Mouse (Mus musculus) T-helper 2 cell (primary cell): ENCODE data around the gene Mfap2.

Experiments used
- in situ Hi-C: fragments of 300-600 bp; cut with MboI, MseI; formaldehyde crosslinking; loops from one replicate; pipeline ENCODE4 v1.15.1; 2025; ENCODE audit warnings: high pct_unique_total_duplicates

Mfap2 gene

DNA sequence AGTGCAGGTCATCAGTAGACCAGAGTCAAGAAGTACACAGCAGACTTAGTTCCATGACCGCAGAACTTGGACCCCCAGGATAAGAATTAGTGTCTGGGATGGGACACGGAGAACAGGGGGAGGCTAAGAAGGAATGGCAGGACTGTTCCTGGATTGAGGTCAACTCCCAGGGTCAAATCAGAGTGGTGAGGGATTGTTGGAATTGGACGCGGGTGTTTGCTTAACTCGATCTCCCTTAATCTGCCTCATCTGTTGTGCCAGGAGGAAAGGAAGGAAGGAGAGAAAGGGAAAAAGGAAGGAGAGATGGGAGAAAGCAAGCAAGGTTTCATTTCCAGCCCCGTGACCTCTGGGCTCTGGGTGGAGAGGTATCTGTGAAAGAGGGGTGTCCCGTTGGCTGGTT lies at the start of gene Mfap2:
Gene Mfap2, plus strand, starts transcription at position 301 of the 400 bp plus-strand sequence.
- in situ Hi-C loops = loop anchor here (25.0 kb wide), 1 partner anchor 923 kb away; no protein-coding TSS in a partner anchor

DNA sequence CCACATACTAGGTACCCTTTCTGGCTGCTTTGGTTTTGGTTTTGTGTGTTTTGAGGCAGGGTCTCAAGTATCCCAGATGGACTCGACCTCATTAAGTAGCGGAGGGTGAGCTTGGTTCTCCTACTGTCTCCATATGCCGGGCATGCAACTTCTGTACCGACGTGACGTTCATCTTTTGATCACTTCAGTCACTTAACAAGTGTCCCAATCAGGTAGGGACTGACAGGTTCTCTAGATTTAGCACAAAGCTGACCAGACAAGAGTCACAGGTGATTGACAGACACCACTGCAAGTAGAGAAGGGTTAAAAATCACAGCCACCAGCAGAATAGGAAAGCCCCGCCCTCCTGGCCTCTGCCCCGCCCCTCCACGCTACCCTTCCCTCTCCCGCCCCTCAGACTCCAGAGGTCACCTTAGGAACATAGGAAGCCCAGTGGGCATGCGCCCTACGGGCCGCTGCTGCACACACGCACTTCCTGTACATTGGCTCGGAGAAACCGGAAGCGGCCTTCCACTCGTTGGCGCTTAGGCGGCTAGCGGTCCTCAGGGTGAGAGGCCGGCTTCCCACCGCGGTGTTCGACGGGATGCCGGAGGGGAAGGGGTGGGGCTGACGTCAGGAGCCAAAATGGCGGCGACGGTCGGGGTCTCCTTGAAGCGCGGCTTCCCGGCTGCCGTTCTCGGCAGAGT lies 49.3 kb upstream of the Mfap2 start, which contains the start of gene Sdhb:
Gene Sdhb, plus strand, starts transcription at position 423 of the 686 bp plus-strand sequence.
- in situ Hi-C loops = loop anchor here (5.0 kb wide), 2 partner anchors 101 to 139 kb away; partner anchors contain the start of gene Crocc

DNA sequence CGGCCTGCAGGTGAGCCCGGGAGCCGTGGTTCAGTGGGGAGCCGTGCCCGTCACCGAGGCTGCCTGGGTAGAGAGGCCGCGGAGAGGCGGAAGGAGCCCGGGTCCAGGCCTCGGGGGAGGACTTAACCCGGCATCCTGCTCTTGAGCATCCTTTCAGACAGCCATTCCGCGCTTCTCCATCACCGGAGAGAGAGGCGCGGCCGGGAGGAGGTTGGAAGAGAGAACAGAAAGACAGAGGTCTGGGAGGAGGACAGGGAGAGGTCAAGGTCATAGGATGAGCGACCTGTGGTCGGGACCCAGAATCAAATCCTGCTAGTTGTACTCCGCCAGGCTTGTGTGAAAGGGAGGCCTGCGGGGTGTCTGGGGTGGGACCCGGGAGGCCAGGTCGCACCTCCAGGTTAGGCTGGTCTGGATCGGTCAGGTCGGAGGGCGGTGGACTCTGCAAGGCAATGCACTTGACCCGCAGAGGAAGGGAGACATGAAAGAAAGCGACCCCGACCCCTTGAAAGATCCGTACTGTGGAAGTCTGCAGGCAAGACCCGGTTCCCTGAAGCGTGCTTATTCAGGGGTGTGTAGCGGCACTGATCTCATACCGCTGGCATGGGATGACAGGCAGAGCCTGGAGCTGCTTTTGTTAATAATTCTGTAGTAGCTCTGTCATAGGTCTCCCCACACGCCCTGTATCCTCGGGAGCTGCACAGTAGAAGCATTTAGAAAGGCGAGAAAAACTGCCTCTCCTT lies 48.6 kb upstream of the Mfap2 start:
- in situ Hi-C loops = loop anchor here (5.0 kb wide), 2 partner anchors 101 to 139 kb away; partner anchors contain the start of gene Crocc

DNA sequence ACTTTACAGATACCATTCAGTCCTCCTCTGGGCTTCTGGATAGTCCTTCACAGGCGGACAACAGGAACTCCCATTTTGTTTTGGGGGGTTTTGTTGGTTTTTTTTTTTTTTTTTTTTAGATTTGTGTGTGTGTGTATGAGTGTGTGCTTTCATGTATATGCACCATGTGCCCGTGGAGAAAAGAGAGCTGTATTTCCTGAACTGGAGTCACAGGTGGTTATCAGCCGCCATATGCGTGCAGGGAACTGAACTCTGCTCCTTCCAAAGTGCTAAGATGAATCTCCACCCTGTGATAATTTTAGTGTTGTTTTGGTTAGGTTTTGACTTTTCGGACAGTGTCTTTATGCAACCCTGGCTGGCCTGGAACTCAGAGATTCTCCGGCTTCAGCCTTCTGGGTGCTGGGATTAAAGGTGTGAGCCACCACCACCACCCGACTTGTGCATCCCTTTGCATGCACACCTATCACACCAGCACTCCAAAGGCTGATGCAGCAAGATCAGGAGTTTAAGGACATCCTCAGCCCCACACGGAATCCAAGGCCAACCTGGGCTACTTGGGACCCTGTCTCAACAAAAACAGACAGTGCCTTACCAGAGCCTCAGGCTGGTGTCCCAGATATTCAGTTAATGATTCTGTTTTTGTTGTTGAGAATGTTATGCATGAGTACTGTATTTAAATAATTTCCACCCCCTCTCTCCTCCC lies 47.9 kb upstream of the Mfap2 start:
- in situ Hi-C loops = loop anchor here (5.0 kb wide), 2 partner anchors 100 to 140 kb away; partner anchors contain the start of gene Crocc

DNA sequence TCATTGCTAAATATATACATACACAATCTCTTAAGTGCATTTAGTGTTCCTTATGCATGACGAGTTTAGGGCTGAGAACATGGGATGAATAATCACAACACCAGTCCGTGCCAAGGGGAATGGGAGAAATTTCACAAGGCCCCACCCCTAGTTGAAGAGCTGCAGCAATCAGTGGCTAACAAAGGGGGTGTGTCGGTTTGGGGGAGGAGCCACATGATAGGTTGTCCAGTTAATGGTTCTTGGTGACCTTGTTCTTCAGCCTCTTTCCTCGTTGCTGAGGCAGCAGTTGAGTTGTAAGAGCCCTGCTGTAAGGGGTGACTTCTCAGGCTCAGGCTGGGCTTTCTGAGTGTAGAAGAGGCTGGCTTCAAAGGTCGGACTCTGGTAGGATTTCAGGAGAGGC lies 47.3 kb upstream of the Mfap2 start:
- in situ Hi-C loops = loop anchor here (5.0 kb wide), 2 partner anchors 99 to 141 kb away; partner anchors contain the start of gene Crocc

DNA sequence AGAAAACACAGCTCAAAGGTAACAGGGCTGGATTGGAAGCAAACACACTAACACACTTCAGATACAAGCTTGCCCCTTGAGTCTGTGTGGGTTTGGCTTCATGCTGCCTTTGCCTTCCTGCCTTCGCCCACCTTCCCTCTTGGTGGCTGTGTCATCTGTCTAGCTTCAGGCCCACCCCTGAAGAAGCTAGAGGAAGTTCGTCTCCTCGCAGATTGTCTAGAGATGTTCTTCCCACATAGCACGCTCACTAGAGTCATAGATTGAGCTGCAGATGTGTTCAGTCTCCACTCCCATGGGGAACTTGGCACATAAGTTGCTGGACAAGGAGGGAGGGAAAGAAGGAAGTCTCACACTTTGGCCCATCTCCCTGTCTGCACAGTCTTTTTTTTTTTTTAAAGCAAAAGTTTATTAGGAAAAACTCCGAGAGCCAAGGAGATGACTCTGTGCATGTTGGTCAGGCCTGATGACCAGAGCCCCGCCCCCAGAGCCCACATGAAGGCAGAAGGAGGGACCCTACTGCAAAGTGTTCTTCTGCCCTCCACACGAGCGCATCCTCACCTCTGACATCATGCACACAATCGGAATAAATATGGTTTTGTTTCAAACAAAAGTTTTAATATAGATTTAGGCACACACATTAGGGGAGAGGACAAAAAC lies 46.1 kb upstream of the Mfap2 start:
- in situ Hi-C loops = loop anchor here (5.0 kb wide), 2 partner anchors 98 to 142 kb away; partner anchors contain the start of gene Crocc

DNA sequence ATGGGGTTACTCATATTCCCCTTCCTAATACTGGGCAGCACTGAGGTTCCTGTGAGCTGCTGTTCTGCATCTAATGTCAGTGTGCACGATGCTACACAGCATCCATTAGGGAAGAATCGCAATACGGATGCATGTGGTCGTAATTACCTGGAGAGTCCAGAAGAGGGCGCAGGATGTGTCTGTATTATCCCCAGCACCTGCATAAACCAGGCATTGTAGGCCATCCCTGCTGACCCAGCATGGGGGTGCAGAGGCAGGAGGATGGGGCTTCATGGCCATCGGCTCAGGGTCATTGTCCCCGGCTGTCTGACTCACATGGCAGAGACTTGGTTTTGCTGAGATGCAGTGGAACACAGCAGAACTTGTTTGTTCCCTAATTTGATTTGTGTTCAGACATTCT lies 45.6 kb upstream of the Mfap2 start:
- in situ Hi-C loops = loop anchor here (5.0 kb wide), 2 partner anchors 98 to 142 kb away; partner anchors contain the start of gene Crocc

DNA sequence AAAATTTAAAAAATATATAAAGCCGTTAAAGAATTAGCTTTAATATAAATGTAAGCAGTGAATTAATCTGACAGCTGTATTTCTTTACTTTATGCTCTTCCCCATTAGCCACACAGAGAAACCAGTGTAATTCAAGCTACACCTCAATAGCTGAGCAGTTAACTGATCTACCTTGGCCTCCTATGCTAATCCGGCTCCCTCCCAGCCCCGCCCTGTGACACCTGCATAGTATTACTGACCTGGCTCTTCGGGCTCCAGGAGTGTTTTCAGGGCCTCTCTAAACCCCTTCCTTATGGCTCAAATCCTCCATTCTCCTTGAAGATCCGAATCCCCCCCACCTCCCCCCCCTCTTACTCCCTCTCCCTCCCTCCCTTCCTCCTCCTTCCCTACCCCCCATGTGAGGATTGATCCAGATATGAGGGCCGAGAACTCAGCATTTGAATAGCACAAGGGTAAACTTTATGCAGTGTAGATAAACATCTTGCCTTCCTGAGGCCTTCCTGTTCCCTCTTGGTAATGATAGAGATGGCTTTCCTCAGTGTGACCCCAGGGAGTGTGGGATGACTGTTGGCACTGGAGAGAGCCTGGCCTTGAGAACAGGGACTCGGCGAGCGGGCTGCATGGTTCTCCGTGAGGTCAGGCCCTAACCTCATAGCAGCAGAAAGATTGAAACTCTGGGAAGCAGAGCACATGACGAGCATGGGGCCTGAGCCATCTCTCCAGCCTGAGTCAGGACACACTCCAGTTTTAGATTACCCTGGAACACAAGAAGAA lies 42.6 kb upstream of the Mfap2 start:
- in situ Hi-C loops = no loop called here

DNA sequence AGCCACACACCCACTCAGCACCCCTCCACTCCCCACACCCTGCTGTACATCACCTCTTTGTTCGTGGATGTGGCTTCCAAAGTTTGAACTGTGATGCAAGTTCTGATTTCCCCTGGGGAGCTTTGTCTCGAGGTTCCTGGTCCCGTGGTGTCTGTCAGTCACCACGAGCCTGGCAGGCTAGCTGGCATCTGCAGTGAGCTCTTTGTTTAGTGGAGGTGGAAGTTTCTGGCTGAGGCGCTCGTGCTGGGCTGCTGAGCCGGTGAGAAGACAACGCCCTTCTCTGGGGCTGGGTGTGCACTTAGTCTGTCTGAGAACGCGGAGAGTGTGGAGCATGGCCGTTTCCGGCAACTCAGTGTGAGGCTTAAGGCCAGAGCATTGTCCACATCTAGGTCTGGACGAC lies 38.5 kb upstream of the Mfap2 start:
- in situ Hi-C loops = no loop called here

DNA sequence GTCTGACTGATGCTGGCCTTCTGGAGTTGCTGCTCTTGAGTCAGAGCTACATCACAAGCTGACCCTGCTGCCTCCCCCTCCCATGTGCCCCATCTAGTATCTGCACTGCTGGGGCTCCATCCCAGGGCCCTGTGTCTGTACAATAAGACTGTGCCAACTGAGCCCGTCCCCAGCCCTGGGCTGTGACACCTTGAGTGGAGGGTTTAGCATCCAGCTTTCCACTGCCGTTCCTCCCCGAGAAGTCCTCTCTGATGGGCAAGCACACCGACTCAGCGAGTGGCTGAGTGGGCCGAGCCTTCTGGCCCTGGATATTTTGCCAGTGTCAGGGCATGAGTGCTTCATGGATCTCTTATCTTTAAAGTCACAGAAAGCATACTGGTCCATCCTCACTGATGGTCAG lies 35.8 kb upstream of the Mfap2 start:
- in situ Hi-C loops = no loop called here

DNA sequence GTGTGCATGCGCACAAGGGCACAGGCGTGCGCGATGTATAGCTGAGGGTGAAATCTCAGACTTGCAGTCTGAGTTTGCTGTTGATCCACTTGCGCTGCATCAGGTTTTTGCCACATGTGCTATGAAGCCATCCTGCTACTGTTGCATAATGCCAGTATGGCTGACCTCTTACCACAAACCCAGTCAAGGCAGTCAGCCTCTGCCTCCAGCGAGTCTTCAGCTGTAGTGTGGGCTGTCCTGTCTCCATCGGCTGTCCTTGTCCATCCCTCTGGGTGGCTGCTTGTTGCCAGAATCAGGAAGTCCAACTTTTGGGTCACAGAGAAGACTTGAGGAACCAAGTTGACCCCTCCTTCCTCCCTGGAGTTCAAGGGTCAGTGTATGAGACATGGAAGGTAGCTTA lies 34.9 kb upstream of the Mfap2 start:
- in situ Hi-C loops = no loop called here

DNA sequence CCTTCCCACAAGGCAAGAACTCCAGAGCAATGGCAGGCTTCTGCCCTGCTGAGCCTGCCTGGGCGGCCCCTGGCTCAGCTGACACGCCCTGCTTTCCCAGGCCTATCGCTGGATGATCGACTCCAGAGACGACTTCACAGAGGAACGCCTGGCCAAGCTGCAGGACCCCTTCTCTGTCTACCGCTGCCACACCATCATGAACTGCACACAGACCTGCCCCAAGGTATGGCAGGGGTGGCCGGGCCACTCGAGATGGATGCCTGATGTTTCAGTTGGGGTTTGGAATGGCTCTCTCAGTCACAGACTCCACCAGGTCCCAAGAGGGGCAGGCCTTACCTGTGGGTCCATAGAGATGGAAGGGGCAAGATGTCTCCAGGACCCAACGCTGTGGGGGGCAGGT lies 32.9 kb upstream of the Mfap2 start:
- in situ Hi-C loops = no loop called here

DNA sequence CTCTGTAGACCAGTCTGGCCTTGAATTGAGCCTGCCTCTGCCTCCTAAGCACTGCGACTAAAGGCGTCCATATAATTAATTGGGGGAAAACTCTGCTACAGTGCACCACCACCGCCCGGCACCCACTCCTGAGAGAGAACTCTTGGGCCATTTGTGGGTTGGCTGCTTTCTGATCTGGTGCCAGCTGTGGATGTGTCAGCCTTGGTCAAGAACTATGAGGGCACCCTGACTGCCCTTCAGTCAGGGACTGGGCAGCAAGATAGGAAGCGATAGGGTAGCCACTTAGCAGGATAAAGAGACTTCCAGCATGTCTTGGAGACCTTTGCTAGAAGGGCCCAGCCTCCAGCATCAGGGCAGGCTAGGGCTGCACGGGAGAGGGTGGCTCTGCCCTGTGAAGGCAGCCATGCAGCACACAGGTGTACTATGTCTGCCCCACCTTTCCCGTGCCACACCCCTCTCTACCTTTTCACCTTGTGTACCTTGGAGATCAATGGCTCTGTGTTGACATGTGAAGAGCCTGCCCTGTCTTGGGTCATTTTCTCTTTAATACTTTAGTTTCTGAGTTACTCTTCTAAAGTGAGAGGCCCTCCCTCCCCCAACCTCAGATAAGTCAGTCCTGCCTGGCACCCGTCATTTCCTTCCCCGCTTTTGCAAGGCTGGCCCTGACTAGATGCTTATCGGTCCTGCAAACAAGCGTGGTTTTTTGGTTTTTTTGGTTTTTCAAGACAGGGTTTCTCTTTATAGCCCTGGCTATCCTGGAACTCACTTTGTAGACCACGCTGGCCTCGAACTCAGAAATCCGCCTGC lies 32.1 kb upstream of the Mfap2 start:
- in situ Hi-C loops = no loop called here

DNA sequence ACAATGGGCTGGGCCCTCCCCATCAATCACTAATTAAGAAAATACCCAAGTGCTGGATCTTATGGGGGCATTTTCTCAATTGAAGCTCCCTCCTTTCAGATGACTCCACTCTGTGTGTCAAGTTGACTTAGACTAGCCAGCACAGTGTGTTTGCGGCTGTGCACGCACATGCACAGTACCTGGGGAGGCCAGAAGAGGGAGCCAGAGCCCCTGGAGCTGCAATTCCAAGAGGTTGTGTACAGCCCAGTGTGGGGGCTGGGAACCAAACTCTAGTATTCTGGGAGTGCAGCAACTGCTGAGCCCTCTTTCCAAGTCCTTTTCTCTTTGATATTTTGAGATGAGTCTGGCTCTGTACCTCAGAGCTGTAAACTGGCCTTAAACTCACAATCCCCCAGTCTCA lies 28.6 kb upstream of the Mfap2 start:
- in situ Hi-C loops = loop anchor here (5.0 kb wide), 1 partner anchor 51 kb away; no protein-coding TSS in a partner anchor

DNA sequence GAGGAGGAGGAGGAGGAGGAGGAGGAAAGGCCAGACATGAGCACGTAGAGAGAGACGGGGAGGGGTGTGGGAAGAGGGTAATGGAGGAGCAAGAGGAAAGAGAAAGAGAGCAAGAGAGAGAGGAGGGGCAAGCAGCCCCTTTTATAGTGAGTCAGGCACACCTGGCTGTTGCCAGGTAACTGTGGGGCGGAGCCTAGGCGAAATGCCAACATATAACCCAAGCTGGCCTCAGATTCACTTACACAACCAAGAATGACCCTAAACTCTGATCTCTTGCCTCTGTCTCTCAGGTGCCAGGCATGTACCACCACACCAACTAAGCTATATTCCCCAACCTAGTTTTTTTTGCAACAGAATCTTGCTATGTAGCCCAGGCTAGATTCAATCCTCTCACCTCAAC lies 27.4 kb upstream of the Mfap2 start:
- in situ Hi-C loops = loop anchor here (5.0 kb wide), 1 partner anchor 49 kb away; no protein-coding TSS in a partner anchor

DNA sequence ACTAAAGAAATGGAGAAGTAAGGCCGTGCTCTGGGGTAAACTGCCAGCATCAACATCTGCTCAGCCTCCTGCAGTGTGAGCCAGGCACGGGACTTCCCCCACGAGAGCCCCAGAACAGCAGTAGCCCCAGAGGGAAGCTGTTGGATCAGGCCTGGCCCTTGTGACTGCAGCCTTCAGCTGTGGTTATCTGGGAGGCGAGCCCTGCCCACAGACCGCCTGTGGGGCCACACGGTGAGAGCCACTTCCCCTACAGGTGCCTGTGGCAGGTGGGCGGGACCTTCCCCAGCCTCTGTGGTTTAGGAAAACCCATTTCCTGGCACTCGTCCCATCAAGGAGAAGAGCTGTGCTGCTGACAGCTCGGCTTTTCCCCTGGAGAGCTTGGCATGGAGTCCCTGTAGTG lies 26.8 kb upstream of the Mfap2 start:
- in situ Hi-C loops = loop anchor here (5.0 kb wide), 1 partner anchor 49 kb away; no protein-coding TSS in a partner anchor

DNA sequence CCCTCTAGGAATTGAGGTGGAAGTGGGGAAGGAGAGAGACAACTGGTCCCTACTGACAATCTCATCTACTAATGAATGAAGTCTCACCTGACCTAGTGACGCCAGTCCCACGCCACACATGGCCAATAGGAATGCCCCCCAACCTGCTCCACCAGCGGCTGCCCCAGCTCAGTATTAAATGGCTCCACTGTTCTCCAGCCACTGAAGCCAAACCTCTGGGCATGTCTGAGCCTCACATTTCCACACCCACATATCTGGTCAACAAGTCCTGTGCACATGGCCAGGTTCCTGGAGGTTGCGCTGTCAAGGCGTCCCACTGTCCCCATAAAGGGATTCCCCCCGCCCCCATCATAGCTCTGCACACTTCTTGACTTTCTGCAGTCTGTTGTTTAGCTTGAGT lies 25.7 kb upstream of the Mfap2 start:
- in situ Hi-C loops = loop anchor here (5.0 kb wide), 1 partner anchor 48 kb away; no protein-coding TSS in a partner anchor

DNA sequence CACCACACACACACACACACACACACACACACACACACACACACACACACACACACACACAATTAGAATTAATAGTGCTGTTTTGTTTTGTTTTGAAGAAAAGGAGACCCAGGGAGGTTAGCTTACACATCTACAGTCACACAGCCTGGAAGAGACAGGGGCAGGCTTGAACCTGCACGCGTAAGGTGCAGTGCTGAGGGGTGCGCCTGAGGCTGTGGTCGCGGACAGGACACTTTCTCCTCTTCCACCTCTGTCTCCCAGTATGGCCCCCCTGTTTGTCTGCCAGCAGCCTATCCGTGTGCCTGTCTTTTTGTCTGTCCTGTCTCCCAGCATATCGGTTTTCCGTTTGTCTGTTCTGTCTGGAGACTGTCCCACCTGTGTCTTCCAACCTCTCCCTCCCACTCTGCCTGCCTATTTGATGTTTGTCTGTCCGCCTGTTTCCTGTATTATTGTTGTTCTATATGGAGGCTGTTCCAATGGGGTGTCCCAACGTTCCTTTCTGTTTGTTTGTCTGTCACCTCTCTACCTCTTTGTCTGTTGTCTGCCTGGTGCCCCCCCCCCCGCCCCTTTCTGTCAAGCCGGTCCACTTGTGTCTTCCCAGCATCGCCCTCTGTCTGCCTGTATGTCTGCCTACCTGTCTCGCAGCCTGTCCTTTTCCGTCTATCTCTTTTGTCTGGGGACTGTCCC lies 24.1 kb upstream of the Mfap2 start:
- in situ Hi-C loops = no loop called here
